Mouse (Mus musculus) midbrain, embryonic 14.5 days (tissue): ENCODE measurements around the gene Ptprm. TPM values are rescaled to one million over a fixed set of nuclear protein-coding genes. Genes with fewer than 3 reads are reported as not detected.
"Not testable (repeated sequence)": the region's sequence is repeated elsewhere in the genome, so short reads cannot be mapped to it uniquely, and the experiment has no call there.

ENCODE experiments used
- ATAC-seq: fragments of 200-750 bp; cut with Nextera tagmentation; 2 replicates; pipeline ENCODE4 v1.8.0; 2017; ENCODE audit warnings: moderate number of reproducible peaks, moderate library complexity; ENCODE audit not compliant: low FRiP score, low TSS enrichment
- DNase-seq: peaks from one replicate; pipeline ENCODE4 v3.0.0-alpha.2; 2015
- H3K27ac ChIP-seq: fragments of 300-500 bp; sonication (generic); replicated peaks from 2 replicates; pipeline ENCODE4 v1.5.1; 2014; ENCODE audit warnings: mild to moderate bottlenecking, low read depth, low read length, moderate library complexity
- H3K27me3 ChIP-seq: fragments of 300-500 bp; sonication (generic); 2 replicates; pipeline ENCODE4 v1.6.1; 2014; ENCODE audit warnings: low read length, control low read depth, mixed read lengths; ENCODE audit not compliant: control insufficient read depth, insufficient read depth
- H3K36me3 ChIP-seq: fragments of 300-500 bp; sonication (generic); 2 replicates; pipeline ENCODE4 v1.6.1; 2014; ENCODE audit warnings: low read length, control low read depth; ENCODE audit not compliant: control insufficient read depth, insufficient read depth
- H3K4me1 ChIP-seq: fragments of 300-500 bp; sonication (generic); 2 replicates; pipeline ENCODE4 v1.6.1; 2014; ENCODE audit warnings: mild to moderate bottlenecking, antibody characterized with exemption, low read length, control low read depth; ENCODE audit not compliant: control insufficient read depth, insufficient read depth
- H3K4me2 ChIP-seq: fragments of 300-500 bp; sonication (generic); 2 replicates; pipeline ENCODE4 v1.6.1; 2014; ENCODE audit warnings: mild to moderate bottlenecking, low read length, moderate library complexity
- H3K4me3 ChIP-seq: fragments of 300-500 bp; sonication (generic); replicated peaks from 2 replicates; pipeline ENCODE4 v1.5.1; 2014; ENCODE audit warnings: low read depth, low read length
- H3K9ac ChIP-seq: fragments of 300-500 bp; sonication (generic); replicated peaks from 2 replicates; pipeline ENCODE4 v1.6.1; 2014; ENCODE audit warnings: mild to moderate bottlenecking, low read length, moderate library complexity
- H3K9me3 ChIP-seq: fragments of 300-500 bp; sonication (generic); 2 replicates; pipeline ENCODE4 v1.6.1; 2016; ENCODE audit warnings: low read length, control low read depth, mixed read lengths; ENCODE audit not compliant: control insufficient read depth
- WGBS: fragments of 180-500 bp; shearing (Covaris S2); extraction: QIAGEN DNeasy Blood & Tissue Kit; methylation state at CpG from one replicate; pipeline ENCODE4 v1.1.7; 2014; 5-methylcytosine and 5-hydroxymethylcytosine counted together
- polyA plus RNA-seq: library from polyadenylated mRNA; unstranded; fragments of >200 nt; fragmentation: Nextera tagmentation; extraction: Ambion mirVana; gene quantifications from 2 replicates; pipeline ENCODE4 v1.2.1, GENCODE M21; 2014

The Ptprm gene
- polyA plus RNA-seq, 1 experiment from 2014 or later = 22.8 TPM

- 50% methylated on average over 11 of the region's 11 CpGs for WGBS
- DNase-seq = peak; percentile 69
Observed at GRCm38 (mm10) chr17:66874810-66875209, 479.4 kb downstream of the Ptprm start.

GRCm38 (mm10) chr17:66871396-66871795 is 482.9 kb downstream of the Ptprm start:
- Histone ChIP-seq H3K27ac (no peak overlapping the region), H3K4me3 (no peak overlapping the region), H3K4me2 (no peak overlapping the region), H3K4me1 (0 out of 2 replicates have a peak, but pooled peaks cover 4% of the 10 kb centered on the region), H3K36me3 (no peaks in the 10 kb centered on the region), H3K9ac (no peak overlapping the region), H3K27me3 (no peaks in the 10 kb centered on the region), H3K9me3 (no peaks in the 10 kb centered on the region)
- WGBS = 80% methylated on average over 4 of the region's 4 CpGs
- ATAC-seq = no peak
- no peak for DNase-seq

More at GRCm38 (mm10) chr17:66874810-66875209, 479.4 kb downstream of the Ptprm start:
- Histone ChIP-seq H3K9me3 (no peaks in the 10 kb centered on the region), H3K4me1 (0 out of 2 replicates have a peak, but pooled peaks cover 4% of the 10 kb centered on the region), H3K27ac (no peak overlapping the region), H3K4me3 (no peak overlapping the region), H3K9ac (no peak overlapping the region), H3K27me3 (no peaks in the 10 kb centered on the region), H3K4me2 (no peak overlapping the region), H3K36me3 (no peaks in the 10 kb centered on the region)
- ATAC-seq = peak; percentile 55; the same call in 1 of the 2 replicates

- H3K9ac ChIP-seq = no peak overlapping the region
- DNase-seq (peak; percentile 74), ATAC-seq (no peak)
- H3K27ac ChIP-seq = 0 out of 2 replicates have a peak overlapping the region, but pooled peaks have one; percentile 33
- 0 out of 2 replicates have a peak, but pooled peaks cover 4% of the 10 kb centered on the region for H3K4me1 ChIP-seq
- H3K27me3 ChIP-seq = no peaks in the 10 kb centered on the region
- no peaks in the 10 kb centered on the region for H3K9me3 ChIP-seq
- H3K4me3 ChIP-seq = no peak overlapping the region
- H3K36me3 ChIP-seq = no peaks in the 10 kb centered on the region
- peak overlapping the region; percentile 26; the same call in 1 of the 2 replicates for H3K4me2 ChIP-seq
- 48% methylated on average over 13 of the region's 13 CpGs for WGBS
Observed at GRCm38 (mm10) chr17:66869581-66870002, 484.7 kb downstream of the Ptprm start.

GRCm38 (mm10) chr17:66864441-66864840 is 489.8 kb downstream of the Ptprm start:
- Histone ChIP-seq H3K4me1 (no peaks in the 10 kb centered on the region), H3K9ac (no peak overlapping the region), H3K27me3 (no peaks in the 10 kb centered on the region), H3K4me2 (no peak overlapping the region), H3K4me3 (no peak overlapping the region), H3K36me3 (no peaks in the 10 kb centered on the region), H3K27ac (no peak overlapping the region), H3K9me3 (no peaks in the 10 kb centered on the region)
- 42% methylated on average over 4 of the region's 4 CpGs for WGBS
- peak; percentile 11 for DNase-seq
- no peak for ATAC-seq

GRCm38 (mm10) chr17:66861557-66861956 is 492.7 kb downstream of the Ptprm start:
- Histone ChIP-seq H3K27ac (no peak overlapping the region), H3K4me3 (no peak overlapping the region), H3K9me3 (no peaks in the 10 kb centered on the region), H3K9ac (no peak overlapping the region), H3K4me2 (no peak overlapping the region), H3K4me1 (no peaks in the 10 kb centered on the region), H3K36me3 (no peaks in the 10 kb centered on the region), H3K27me3 (no peaks in the 10 kb centered on the region)
- no peak for DNase-seq
- 39% methylated on average over 2 of the region's 2 CpGs for WGBS
- ATAC-seq = no peak

GRCm38 (mm10) chr17:66858757-66859156 is 495.5 kb downstream of the Ptprm start:
- Histone ChIP-seq H3K4me2 (no peak overlapping the region), H3K27ac (no peak overlapping the region), H3K9ac (no peak overlapping the region), H3K4me1 (no peaks in the 10 kb centered on the region), H3K9me3 (no peaks in the 10 kb centered on the region), H3K27me3 (no peaks in the 10 kb centered on the region), H3K4me3 (no peak overlapping the region), H3K36me3 (no peaks in the 10 kb centered on the region)
- DNase-seq (no peak), ATAC-seq (no peak)

- Histone ChIP-seq H3K27me3 (no peaks in the 10 kb centered on the region), H3K27ac (no peak overlapping the region), H3K4me1 (no peaks in the 10 kb centered on the region), H3K36me3 (no peaks in the 10 kb centered on the region), H3K9me3 (no peaks in the 10 kb centered on the region), H3K4me3 (no peak overlapping the region), H3K4me2 (no peak overlapping the region), H3K9ac (no peak overlapping the region)
- ATAC-seq = no peak
- WGBS = 54% methylated on average over 6 of the region's 6 CpGs
- no peak for DNase-seq
Observed at GRCm38 (mm10) chr17:66852496-66852895, 501.8 kb downstream of the Ptprm start.

- H3K4me3 ChIP-seq, ATAC-seq, H3K9ac ChIP-seq, H3K4me1 ChIP-seq, H3K9me3 ChIP-seq, H3K36me3 ChIP-seq, DNase-seq, H3K27ac ChIP-seq, H3K27me3 ChIP-seq, H3K4me2 ChIP-seq: not testable (repeated sequence)
- WGBS = 94% methylated on average over 4 of the region's 4 CpGs
Observed at GRCm38 (mm10) chr17:66847011-66847410, 507.2 kb downstream of the Ptprm start.

- H3K36me3 ChIP-seq = no peaks in the 10 kb centered on the region
- ATAC-seq = no peak
- no peak overlapping the region for H3K9ac ChIP-seq
- H3K4me1 ChIP-seq = no peaks in the 10 kb centered on the region
- WGBS = 81% methylated on average over 2 of the region's 2 CpGs
- H3K27me3 ChIP-seq = no peaks in the 10 kb centered on the region
- no peaks in the 10 kb centered on the region for H3K9me3 ChIP-seq
- H3K4me2 ChIP-seq = no peak overlapping the region
- H3K4me3 ChIP-seq = no peak overlapping the region
- no peak for DNase-seq
- no peak overlapping the region for H3K27ac ChIP-seq
Observed at GRCm38 (mm10) chr17:66822347-66822746, 531.9 kb downstream of the Ptprm start.
